Mouse (Mus musculus) right cerebral cortex, postnatal 36 days (tissue): ENCODE data around the gene Olfr329-ps.
"Not testable (repeated sequence)": the region's sequence is repeated elsewhere in the genome, so short reads cannot be mapped to it uniquely, and the experiment has no call there.

Experiments used
- DNase-seq, 2 experiments: peaks; one replicate each; pipeline ENCODE4 v3.0.0; 2022; ENCODE audit warnings: low spot score in 2 of 2, mixed read lengths in 1 of 2

The Olfr329-ps gene

GRCm38 (mm10) chr11:58546322-58546721 is at the start of gene Olfr329-ps:
Gene Olfr329-ps, minus strand, starts transcription at chr11:58546422.
- DNase-seq, result no peak

GRCm38 (mm10) chr11:58594814-58595213 is 48.6 kb upstream of the Olfr329-ps start, which contains the start of gene Olfr324:
Gene Olfr324, plus strand, starts transcription at chr11:58595114.
- DNase-seq, result no peak

- DNase-seq, result no peak
Measured at GRCm38 (mm10) chr11:58588620-58589250, 42.5 kb upstream of the Olfr329-ps start.

GRCm38 (mm10) chr11:58587898-58588348 is 41.7 kb upstream of the Olfr329-ps start:
- DNase-seq, result no peak

DNA sequence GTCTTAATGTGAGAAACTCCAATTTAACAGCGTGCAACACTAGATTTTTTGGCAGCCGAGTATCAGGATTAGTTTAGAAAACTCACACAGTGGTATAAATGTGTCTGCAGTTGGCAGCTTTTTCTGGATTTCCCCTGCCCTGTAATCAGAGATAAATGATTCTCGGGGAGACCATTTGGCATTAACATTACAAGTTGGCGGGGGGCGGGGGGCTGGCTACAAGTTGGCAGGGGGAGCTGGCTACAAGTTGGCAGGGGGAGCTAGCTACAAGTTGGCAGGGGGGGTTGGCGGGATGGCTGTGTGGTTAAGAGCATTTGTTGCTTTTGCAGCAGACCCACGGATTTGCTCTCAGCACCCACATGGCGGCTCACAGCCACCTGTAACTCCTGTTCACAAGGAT is 32.4 kb upstream of the Olfr329-ps start:
- DNase-seq, result peak in 1 of 2 experiments; percentile 4

GRCm38 (mm10) chr11:58577430-58577829 is 31.2 kb upstream of the Olfr329-ps start, which contains the start of gene Olfr325:
Gene Olfr325, plus strand, starts transcription at chr11:58577730.
- no peak for DNase-seq

GRCm38 (mm10) chr11:58570405-58570804 is 24.2 kb upstream of the Olfr329-ps start, which contains the start of gene Olfr224:
Gene Olfr224, minus strand, starts transcription at chr11:58570553.
- no peak for DNase-seq

- DNase-seq, result no peak
Measured at GRCm38 (mm10) chr11:58555536-58555935, 9.3 kb upstream of the Olfr329-ps start, which contains the start of gene Olfr328. Gene Olfr328, minus strand, starts transcription at chr11:58555636.

- DNase-seq, result not testable (repeated sequence)
Measured at GRCm38 (mm10) chr11:58534736-58535135, 11.5 kb downstream of the Olfr329-ps start, which contains the start of gene Olfr330. Gene Olfr330, minus strand, starts transcription at chr11:58534836.

- DNase-seq, result peak; percentile 2 to 5
Measured at GRCm38 (mm10) chr11:58519756-58520155, 26.5 kb downstream of the Olfr329-ps start.

GRCm38 (mm10) chr11:58518916-58519315 is 27.3 kb downstream of the Olfr329-ps start:
- peak; percentile 66 to 69 for DNase-seq

DNA sequence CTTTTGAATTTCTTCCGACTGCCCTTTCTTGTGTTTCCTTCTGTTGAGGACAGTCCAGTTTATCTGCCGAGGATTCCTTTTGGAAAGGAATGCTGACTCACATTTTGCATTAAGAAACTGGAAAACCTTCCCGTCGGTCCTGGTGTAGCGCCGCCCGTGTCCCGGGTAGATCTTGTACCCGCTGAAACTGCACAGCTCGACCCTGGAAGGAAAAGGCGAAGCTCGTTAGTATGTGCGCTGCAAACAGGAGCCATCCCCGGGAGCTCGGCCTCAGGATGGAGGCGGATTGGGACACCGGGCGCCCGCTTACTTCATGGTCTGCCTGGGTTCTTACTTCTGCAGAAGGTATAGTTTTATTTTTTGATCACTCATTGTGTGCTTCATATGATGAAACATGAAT is 37.2 kb downstream of the Olfr329-ps start:
- DNase-seq, result not testable (repeated sequence)

GRCm38 (mm10) chr11:58502472-58502871 is 43.8 kb downstream of the Olfr329-ps start, which contains the start of gene Olfr331:
Gene Olfr331, minus strand, starts transcription at chr11:58502572.
- DNase-seq, result not testable (repeated sequence)

DNA sequence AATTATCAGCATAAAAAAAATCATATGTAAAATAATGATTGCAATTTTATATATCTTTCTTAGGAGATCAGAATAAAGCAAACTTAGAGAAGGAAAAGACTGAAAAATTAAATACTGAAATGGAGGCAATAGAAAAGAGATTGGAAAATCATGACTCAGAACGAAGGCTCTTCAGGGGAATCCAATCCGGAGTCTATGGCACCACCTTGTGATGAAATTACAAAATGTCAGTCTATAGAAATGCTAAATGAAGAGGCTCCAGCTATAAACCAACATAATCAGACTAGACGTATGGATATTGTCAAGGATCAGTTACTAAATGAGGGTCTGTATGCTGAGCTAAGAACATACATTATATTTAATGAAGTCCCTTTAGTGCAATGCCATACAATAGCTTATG is 46.9 kb downstream of the Olfr329-ps start:
- no peak for DNase-seq

- DNase-seq, result no peak
Measured at GRCm38 (mm10) chr11:58498761-58499160, 47.5 kb downstream of the Olfr329-ps start.

- no peak for DNase-seq
Measured at GRCm38 (mm10) chr11:58492455-58492854, 53.8 kb downstream of the Olfr329-ps start, which contains the start of gene Olfr332. Gene Olfr332, minus strand, starts transcription at chr11:58492555.
